Mouse (Mus musculus): ENCODE measurements at regions not wholly inside any gene's neighbourhood (a gene's known extent, or its start where the extent isn't known, plus 50 kb on each side); places are given as distances from the start of the nearest gene placed in this dataset.
"Not testable (repeated sequence)": the region's sequence is repeated elsewhere in the genome, so short reads cannot be mapped to it uniquely, and the experiment has no call there.

DNA sequence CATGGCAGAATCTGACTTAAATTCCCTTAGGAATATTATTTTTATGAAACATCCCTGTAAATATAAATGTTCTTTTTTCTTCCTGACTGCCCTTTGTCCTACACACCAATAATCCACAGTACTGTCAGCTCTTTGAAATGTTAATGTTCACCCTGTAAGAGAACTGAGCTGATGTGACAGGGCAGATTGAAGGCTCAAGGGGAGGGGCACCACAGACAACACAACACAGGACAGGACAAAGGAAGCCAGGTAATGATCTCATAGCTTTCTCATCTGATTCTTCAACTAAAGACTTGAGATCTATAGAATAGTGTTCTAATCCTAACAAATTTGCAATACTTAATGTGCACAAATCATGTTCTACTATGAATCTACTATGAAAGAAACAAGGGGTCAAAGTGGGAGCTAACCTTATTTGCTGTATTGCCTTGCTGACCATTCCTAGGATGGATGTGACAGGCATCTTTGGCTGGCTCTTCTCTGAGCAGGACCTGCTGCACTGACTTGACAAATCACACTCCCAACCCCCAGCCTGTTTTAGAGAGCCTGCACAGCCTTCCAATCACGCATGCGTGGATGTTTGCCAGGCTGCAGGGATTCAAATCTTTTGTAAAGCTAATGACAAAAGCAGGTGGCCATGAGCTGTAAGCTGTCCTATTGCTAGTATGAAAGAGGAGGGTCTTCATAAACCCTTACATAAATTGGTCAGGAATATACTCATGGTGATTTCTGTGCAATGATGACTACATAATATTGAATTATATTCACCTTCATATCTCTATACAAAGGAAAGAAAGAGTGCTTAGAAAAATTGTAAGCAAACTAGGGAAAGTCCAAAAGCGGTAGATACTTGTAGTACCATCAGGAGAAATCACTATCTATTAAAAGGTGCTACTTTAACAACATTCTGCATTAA is 76.6 kb upstream of the Snrpn start:
- TF ChIP-seq GATA1 (IDR thresholded peaks at IDR 0.05; ENCODE audit: borderline replicate concordance, low read length); FLI1 (IDR thresholded peaks at IDR 0.05; ENCODE audit: low read length): not testable (repeated sequence)
